Mouse (Mus musculus) right cerebral cortex, postnatal 25 days (tissue): Measurements from ENCODE around the gene Axl.
A peak's percentile ranks its signal among the peaks of the same experiment; 100 is the strongest.

Experiments used
- DNase-seq: peaks from one replicate; pipeline ENCODE4 v3.0.0; 2022

Gene Axl

GRCm38 (mm10) chr7:25788220-25789128, at the start of gene Axl:
Gene Axl (minus strand): TSS chr7:25788705.
- peak; percentile 46 for DNase-seq

DNA sequence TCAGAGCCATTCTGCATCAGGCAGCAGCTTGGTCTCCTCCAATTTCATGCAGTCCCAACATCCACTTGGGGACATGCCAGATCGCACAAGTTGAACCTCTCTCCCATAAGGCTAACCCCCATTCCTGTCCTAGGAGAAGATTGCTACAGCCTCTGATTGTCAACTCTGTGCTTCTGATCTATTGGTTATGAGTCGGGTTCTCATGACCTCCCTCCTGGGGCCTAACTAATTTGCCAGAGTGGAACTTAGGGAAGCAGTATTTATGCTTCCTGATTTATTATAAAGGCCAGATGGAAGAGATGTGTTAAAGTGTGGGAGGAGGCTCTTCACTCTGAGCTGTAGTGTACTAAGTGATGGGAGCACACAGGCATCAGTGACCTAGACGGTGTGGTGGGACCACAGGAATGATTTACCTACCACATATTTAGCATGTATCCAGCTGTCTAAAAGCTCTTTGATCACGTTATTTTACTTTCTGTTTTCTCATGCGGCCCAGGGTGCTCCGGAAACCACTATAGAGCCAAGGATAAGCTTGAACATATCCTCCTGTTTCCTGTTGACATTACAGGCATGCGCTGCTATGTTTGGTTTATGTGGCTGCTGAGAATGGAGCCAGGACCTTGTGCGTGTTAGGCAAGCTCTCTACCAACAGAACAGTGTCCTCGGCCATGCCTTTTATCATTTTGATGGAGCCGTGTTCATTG, 46.8 kb upstream of the Axl start:
- no peak for DNase-seq

DNA sequence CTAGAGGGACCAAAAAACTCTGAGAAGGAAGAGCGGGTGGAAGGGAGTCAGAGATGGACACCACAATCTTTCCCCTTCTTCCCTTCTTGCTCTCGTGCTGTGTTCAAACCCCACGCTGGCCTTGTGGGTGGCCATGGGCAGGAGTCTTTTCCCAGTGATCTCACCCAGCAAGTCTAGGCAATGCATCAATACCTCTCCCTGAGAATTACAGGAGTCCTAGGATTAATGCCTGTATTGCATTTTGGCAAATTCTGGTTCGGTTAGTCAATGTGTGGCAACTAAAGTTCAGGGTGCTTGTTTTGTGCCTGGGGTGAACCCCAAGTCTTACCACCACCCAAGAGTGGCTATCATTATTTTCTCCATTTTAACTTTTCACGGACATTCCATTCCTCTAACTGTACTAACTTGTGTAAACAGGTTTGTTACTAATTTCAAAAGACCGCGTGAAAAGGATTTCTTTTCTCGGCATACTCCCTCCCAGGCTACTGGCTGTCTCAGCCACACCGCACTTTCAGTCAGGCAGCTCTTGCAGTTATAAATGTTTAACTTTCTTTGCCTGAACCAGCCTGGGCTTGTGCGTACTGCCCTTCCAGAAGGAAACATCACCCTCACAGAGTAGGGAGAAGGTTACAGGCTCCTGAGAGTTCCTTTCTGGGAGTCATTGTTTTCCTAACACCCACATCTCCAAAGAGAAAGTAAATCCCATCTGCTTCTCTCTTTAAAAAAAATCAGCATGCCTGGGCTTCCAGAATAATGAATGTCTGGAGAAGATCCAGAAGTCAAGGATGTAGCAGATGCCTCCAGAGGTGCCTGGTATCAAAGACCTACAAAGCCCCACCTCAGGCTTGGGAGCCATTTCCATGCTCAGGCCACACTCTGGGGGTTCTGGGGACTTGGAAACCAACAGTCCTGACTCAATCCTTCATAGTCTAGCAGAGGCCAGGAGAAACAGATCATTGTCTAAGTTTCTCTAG, 43.3 kb upstream of the Axl start:
- DNase-seq: no peak

GRCm38 (mm10) chr7:25830251-25830650, 41.7 kb upstream of the Axl start:
- DNase-seq: no peak

GRCm38 (mm10) chr7:25827199-25827598, 38.7 kb upstream of the Axl start:
- no peak for DNase-seq

- DNase-seq: no peak
Observed at GRCm38 (mm10) chr7:25826029-25826428, 37.5 kb upstream of the Axl start.

DNA sequence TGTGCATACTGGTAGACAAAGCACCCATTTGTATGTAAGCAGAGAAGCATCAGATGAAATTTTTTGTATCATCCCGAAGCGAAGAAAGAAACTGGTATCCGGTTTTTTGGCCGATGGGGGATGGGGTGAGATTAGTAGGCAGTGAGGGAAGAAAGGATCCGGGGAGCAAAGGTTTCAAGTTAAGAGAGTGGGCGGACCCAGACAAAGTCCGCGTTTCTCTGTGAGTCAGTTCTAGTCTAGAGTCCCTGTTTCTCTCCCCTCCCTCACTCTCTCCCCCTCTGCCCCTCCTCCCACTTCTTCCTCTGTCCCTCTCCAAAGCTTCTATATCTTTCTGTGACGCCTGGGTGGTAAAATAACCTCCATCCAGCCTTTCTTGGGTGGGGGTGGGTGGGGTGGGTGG, 36.5 kb upstream of the Axl start:
- DNase-seq: no peak

DNA sequence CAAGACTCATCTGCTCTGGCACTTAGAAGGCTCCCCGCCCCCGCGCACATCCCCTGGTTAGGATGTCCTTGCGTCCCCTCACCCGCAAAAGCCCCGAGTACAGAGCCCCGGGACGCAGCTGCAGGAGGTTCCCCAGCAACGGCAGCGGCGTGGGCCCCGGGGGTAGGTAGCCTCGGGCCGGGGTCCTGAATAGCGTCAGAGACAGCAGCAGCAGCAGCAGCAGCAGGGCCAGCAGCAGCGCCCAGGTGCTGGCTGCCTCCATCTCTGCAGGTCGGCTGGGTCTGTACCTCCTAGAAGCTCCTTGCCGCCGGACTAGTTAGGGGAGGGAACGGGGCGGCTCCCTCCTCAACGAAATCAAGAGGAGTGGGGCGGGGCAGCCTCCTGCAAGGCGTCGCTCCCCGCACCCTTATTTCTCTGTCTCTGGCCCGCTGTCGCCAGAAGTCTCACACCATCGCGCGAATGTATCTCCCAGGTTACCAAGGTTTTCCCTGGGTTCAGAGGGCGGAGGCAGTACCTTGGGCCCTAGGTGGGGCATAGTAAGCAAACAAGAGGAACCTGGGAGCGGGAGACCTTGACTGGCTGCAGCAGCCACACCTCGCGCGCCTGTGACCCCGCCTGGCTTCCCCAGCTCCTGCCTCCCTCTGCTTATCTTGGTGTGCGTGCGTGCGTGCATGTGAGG, 27.9 kb upstream of the Axl start, which contains the start of gene Cyp2s1:
TSS of gene Cyp2s1 (minus strand) at position 673 of the 679 bp plus-strand sequence.
- DNase-seq: peak; percentile 23

- no peak for DNase-seq
Observed at GRCm38 (mm10) chr7:25815571-25815970, 27.1 kb upstream of the Axl start.

DNA sequence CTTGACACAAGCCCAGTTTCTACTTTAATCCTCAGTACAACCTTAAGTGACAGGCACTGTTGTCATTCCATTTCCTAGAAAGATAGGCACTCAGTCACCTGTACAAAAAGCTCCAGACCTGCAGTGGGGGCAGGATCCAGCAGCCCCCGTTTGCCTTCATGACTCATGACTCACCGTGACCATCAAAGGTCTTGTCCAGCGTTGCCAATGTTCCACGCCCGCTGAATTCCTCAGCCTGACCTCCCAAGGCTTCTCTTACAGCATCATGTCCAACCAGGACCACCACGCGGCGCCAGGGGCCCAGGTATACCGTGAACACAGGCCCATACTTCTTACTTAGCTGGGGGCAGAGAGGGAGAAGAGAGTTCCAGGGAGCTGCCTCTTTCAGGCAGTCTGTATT, 26.2 kb upstream of the Axl start:
- DNase-seq: no peak

DNA sequence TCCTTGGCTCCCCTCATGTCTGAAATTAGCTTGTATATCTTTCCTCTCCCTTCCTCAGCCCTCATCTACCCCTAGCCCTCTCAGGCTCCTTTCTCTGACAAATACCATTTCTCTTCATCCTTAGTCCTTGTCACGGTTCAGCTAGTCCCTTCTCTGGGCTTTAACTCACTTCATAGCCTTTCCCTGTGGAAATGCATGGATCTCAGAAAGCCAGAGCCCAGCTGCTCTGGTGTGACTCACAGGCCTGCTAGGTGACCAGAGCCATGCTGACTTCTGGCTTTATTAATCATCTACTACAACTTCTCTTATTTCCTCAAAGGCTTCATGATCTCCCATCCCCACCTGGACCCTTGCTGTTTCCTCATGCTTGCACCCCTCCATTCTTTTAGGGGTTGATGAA, 23.7 kb upstream of the Axl start:
- no peak for DNase-seq

DNA sequence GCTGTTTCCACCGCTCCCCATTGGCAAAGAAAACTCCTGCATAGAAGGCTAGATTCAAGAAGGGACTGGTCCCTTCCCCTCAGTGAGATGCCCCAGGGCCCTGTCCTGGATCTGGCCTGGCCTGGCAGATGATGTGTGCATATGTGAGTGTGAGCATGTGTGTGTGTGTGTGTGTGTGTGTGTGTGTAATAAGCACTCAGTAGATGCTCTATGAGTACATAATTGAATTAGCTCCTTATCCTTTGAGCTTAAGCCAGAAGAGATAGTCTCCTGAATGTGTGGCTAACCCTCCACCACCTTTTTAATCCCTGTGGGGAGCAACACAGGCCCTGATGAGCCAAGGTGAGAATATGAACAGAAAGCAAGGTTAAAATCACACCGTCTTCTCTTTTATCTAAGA, 23.2 kb upstream of the Axl start:
- no peak for DNase-seq

DNA sequence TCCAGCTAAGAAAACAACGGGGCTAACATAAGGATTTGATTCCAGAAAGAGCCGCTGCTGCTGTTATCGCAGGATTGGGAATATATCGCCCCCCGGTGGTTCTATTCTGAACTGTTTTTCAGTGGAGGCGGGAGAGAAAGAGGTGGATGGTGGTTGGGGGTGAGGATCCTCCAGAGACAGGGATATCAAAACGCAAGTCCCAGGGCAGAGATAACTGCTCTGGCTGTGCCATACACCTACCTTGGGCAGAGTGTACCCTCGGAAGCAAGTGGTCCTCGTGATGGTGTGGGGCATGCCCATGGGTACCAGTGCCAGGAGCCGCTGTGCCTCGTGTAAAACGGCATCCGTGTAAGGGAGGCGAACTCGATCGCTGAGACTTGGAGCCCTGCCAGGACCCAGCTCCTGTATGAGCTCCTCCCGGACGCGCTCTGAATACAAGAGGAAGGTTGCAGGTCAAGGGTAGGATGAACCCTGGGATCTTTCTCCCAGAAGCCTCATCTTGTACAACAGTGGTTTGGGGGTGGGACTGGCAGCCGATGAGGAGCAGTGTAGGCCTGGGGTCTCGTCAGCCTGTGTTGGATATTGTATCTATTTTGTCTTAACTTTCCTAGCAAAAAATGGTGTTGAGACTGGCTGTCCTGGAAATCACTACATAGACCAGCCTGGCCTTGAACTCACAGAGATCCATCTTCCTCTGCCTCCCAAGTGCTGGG, 17.3 kb upstream of the Axl start:
- DNase-seq: peak; percentile 62

- no peak for DNase-seq
Observed at GRCm38 (mm10) chr7:25804792-25805191, 16.3 kb upstream of the Axl start.

DNA sequence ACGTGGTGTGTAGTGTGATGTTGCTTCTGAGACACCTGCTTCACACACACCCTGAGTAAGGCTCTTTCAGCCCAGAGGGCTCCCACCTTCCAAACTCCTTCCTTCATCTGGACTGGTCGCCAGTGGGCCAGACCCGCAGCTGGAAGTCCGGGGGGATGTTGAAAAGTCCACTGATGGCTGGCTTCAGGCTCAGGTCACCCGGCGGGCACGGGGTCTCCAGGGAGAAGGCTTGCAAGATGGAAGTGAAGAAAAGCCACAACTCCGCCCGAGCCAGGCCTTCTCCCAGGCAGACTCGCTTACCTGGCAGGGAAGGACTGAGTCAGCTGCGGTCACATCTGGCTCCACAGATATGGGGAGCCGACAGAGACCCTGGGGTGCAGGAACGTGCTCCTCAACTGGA, 15.0 kb upstream of the Axl start:
- no peak for DNase-seq

- no peak for DNase-seq
Observed at GRCm38 (mm10) chr7:25802241-25803125, 14.0 kb upstream of the Axl start.

DNA sequence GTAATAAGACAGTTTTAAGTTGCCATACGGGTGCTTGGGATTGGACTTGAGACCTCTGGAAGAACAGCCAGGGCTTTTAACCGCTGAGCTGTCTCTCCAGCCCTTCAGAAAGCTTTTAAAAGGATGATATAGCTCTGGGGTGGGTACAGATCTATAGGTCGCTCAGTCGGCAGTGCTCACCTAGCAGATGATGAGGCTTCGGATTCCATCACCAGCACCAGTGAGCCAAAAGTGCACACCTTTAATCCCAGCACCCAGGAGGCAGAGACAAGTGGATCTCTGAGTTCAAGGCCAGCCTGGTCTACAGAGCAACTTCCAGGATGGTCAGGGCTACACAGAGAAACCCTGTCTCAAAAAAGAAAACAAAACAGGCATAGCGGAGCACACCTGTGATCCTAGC, 12.5 kb upstream of the Axl start:
- DNase-seq: no peak

DNA sequence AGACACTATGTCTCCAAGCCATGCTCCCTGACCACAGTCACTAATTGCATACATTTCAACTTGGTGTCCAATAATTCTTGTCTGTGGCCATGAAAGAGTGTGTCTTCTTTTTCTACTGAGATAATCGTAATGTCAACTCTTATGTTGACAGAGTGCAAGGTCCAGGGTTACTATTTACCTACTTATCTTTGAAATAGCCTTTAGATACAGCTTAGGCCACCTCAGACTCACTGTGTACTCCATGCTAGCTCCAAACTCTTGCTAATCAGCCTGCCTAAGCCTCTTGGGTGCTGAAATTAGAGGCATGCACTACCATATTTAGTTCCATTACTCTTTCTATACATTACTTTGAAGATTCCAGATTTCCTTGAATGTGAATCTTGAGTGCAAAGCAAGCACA, 10.9 kb upstream of the Axl start:
- no peak for DNase-seq

DNA sequence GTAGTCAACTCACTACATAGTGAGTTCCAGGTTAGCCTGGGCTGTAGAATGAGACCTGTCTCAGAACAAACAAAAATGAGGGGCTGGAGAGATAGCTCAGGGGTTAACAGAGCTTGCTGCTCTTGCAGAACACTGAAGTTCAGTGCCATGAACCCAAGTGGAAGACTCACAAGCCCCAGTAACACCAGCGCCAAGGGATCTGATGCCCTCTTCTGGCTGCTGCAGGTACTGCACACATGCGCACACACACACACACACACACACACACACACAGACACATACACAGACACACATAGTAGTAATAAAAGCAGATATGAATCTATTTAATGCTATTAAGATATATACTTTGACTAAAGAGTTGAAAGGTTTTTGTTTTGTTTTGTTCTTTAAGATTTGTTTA, 10.0 kb upstream of the Axl start:
- no peak for DNase-seq

- DNase-seq: no peak
Observed at GRCm38 (mm10) chr7:25794775-25795174, 6.3 kb upstream of the Axl start.

- no peak for DNase-seq
Observed at GRCm38 (mm10) chr7:25793679-25794078, 5.2 kb upstream of the Axl start.
